Mouse (Mus musculus) natural killer cell, adult 2 months (primary cell): Measurements from ENCODE around the gene Pdzrn3.

Experiments
- DNase-seq, 2 experiments: peaks; one replicate each; pipeline ENCODE4 v3.0.0; 2022; ENCODE audit warnings: low spot score in 2 of 2

Gene Pdzrn3

GRCm38 (mm10) chr6:101377167-101377934, at the start of gene Pdzrn3:
TSS of gene Pdzrn3 (minus strand) at chr6:101377897.
- no peak for DNase-seq

DNA sequence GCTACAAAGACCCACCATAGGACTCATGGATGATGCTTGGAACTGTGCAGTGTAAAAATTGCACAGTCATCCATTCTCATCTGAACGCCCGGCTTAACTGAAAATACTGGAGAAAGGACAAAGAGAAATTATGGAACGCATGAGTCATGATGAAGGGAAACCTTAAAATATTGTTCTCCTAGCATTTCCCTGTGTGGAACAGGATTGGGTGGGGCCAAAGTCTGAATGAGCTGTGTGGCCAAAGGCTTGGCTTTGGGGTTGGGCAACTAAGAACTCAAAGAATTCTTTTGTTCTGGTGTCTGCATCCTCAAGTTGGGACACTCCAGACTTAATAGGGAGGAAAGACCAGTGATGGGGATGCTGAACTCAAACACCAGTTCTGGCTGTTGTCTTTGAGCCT, 49.6 kb upstream of the Pdzrn3 start:
- no peak for DNase-seq

DNA sequence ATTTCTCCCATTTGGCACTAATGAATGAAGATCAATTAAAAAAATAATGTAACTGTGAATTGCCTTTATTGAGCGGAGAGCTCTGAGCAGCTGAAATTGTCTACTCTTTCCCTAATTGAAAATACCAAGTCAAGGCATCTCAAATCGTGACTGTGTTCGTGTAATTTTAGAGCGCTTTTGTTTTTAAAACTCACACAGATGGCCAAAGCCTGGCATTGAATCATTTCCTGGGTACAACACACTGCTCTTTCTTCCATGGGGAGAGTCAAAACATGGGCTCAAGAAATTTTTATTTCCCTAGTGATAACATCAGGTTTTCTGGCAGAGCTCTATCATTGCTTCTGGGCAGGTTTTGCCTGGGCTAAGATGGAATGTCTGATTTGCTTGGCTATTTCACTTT, 48.6 kb upstream of the Pdzrn3 start:
- DNase-seq: no peak

GRCm38 (mm10) chr6:101422084-101422954, 44.6 kb upstream of the Pdzrn3 start:
- DNase-seq: no peak

- DNase-seq: no peak
These were observed 40.5 kb upstream of the Pdzrn3 start for GRCm38 (mm10) chr6:101418213-101418612.

DNA sequence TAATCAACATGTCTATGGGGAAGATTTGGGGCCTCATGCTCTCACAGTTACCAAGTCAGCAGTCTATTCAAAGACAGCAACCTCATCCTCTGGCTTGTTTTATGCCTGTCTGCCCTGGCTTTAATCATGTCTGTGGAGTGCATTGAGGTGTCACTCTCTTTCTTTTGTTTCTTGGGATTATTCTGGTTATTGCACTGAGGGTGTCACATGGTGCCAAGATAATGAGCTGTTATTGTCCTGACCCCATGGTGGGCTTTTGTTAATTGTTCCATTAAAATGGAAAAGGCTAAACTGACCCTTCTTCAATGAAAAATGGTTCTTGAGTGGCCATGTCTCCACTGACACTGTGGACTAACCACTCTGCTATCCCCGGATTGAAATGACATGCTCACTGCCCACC, 34.0 kb upstream of the Pdzrn3 start:
- DNase-seq: no peak

DNA sequence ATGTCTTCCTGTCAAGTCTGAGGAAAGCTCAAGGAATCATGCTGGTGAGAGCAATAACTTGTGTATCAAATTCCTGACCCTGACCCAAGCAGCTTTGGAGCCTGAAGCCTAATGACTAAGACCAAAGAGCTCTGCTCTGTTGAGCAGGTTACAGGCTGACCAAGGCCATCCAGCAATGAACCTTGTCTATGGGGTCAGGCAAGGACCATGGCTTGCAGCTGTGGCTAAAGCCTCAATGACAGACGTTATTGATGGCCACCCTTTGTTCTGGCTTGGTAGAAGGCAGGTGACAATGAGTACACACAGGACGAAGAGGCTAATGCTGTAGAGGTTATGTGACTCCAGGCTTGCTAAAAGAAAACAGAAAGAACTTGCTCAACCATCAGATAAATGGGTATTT, 33.4 kb upstream of the Pdzrn3 start:
- DNase-seq: no peak

- no peak for DNase-seq
These were observed 19.0 kb upstream of the Pdzrn3 start for GRCm38 (mm10) chr6:101396711-101397110.

DNA sequence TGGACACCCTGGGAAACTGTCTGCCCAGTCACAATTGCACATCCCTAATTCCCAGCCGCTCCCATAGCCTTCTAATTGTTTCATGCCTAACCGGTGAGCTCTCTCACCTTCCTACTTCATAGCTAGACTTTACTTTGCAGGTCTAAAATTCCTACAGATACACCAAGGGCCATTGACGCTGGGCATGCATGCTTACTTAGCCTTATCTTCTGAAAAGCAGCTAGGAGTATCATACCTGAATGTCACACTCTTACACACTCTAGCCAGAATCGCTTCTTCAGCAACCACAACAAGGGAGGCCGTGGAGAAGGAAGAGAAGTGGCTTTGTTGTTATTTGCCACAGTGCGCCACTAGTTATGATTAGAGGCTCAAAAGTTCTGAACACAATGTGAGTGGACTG, 18.2 kb upstream of the Pdzrn3 start:
- no peak for DNase-seq

- DNase-seq: no peak
These were observed 15.1 kb upstream of the Pdzrn3 start for GRCm38 (mm10) chr6:101392801-101393117.

GRCm38 (mm10) chr6:101392107-101392800, 14.6 kb upstream of the Pdzrn3 start:
- no peak for DNase-seq

DNA sequence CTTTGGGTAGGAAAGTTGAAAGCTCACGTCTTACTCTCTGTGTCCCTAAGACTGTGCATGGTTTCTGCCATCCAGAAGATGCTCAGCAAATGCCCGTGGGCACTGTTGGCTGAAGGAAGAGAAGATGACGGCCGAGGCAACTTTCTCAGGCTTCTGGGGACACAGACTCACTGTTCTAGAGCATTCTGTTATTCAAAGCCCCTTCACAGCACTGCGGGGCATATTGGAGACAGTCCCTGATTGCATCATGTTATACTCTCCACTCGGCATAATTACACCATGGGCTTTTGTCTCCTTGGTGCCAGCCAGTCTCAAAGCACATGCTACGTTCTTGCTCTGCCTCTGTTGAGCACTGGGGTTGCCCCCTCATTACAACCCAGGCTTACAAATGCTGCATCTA, 7.8 kb upstream of the Pdzrn3 start:
- no peak for DNase-seq

DNA sequence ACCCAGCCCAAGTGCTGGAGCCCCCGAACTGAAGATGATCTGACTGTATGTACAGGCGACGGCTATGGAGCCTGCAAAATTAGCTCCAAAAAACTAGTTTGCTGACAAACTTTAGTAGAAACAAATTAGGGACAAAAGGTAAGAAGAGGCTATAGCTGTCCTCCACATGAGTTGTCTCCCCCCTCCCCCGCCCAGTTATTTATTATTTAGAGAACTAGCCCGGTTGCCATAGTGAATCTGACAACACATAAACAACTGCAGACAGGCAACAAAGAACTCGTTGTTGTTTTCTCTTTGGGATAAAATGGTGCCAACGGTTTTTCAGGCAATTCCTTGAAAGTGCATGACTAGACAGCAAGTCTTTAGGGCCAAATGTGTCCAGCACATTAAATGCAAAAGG, 7.3 kb upstream of the Pdzrn3 start:
- no peak for DNase-seq

DNA sequence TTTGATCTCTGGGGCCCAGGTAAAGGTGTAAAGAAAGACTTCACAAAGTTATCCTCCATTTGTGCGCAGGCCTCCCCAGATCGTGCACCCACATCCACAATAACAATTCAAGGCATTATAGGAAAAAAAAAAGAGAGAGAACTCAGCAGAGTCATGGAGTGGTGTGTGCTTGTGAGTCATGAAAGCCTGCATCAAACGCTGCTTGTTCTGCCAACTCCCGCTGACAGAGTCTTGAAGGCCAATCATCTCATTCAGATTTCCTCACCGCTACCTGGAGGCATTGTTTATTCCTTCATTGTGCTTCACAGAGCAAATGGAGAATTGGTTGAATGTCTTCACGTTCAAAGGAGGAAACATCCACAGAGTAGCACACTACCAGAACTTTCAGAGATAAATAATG, 6.8 kb upstream of the Pdzrn3 start:
- DNase-seq: no peak

DNA sequence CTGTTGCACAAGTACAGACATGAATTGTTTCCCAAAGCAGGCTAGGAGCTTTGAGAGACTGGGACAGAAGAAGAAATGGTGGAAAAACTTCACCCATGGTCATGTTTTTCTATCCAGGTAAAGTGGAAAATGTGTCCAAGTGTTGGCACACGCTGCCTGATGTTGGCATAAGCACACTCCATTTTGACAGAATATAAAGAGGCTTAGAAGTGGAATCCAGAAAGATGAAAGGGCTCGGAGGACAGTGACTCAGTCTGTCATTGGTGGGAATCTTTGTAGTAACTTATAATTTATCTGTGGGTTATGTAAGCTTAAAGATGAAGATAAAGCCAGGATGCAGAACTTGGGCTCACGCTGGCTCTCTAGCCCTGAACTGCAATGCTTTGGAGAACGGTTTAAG, 5.2 kb upstream of the Pdzrn3 start:
- no peak for DNase-seq

DNA sequence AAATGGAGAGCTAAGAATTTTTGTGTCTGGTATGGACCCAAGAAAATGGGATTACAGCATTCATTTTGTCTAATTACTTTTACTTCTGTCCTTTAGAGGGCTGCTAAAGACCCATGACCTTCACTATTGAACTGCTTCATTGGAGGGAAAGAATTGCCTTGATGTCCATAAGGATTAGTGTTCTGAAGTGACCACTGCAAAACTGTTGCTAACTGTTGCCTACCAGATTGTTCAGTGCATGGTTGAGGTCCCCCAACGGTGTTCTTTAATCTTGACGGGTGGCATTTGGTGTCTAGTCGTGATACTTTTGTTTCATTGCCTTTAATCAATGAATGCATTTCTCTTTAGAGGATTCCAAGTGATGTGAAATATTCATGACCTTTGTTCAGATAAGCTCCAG, 1.8 kb upstream of the Pdzrn3 start:
- no peak for DNase-seq

- no peak for DNase-seq
These were observed 375 bp upstream of the Pdzrn3 start for GRCm38 (mm10) chr6:101377935-101378609.

- no peak for DNase-seq
These were observed 1.1 kb downstream of the Pdzrn3 start for GRCm38 (mm10) chr6:101376511-101377166.

GRCm38 (mm10) chr6:101376049-101376448, 1.6 kb downstream of the Pdzrn3 start:
- no peak for DNase-seq

DNA sequence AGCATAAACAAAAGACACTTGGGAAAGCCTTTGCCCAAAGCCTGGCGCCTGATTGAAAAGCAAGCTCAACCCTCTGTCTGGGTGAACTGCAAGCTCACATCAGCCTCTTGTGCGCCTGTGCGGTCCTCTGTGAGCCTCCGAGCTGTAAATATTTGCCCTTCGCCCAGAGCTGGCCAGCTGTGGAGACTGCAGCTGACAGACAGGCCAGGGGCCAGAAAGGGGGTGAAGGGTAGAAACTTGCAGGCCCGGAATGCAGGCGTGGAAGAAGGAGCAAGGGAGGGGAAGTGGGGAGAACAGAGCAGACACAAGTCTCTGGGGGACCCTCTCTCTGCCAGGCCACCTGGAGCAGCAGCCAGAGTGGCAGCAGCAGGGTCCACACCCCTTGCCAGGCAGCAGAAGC, 3.0 kb downstream of the Pdzrn3 start:
- no peak for DNase-seq

- no peak for DNase-seq
These were observed 3.5 kb downstream of the Pdzrn3 start for GRCm38 (mm10) chr6:101374186-101374585.

GRCm38 (mm10) chr6:101372982-101373381, 4.7 kb downstream of the Pdzrn3 start:
- DNase-seq: no peak
